Mouse (Mus musculus) heart, embryonic 13.5 days (tissue): ENCODE data around the gene Amfr. TPM values are rescaled to one million over a fixed set of nuclear protein-coding genes. Genes with fewer than 3 reads are reported as not detected.
A peak's percentile ranks its signal among the peaks of the same experiment; 100 is the strongest.

Source experiments
- ATAC-seq: fragments of 200-750 bp; cut with Nextera tagmentation; 2 replicates; pipeline ENCODE4 v1.8.0; 2017; ENCODE audit warnings: moderate TSS enrichment; ENCODE audit not compliant: insufficient number of reproducible peaks, low FRiP score, low TSS enrichment; ENCODE audit errors: extremely low read depth
- H3K27ac ChIP-seq: fragments of 300-500 bp; sonication (generic); replicated peaks from 2 replicates; pipeline ENCODE4 v1.5.1; 2015; ENCODE audit warnings: moderate library complexity, mild to moderate bottlenecking, inconsistent platforms
- H3K27me3 ChIP-seq: fragments of 300-500 bp; sonication (generic); replicated peaks from 2 replicates; pipeline ENCODE4 v1.6.1; 2015; ENCODE audit warnings: mild to moderate bottlenecking, inconsistent platforms
- H3K36me3 ChIP-seq: fragments of 300-500 bp; sonication (generic); 2 replicates; pipeline ENCODE4 v1.6.1; 2015; ENCODE audit warnings: mild to moderate bottlenecking, inconsistent platforms
- H3K4me1 ChIP-seq: fragments of 300-500 bp; sonication (generic); 2 replicates; pipeline ENCODE4 v1.6.1; 2015; ENCODE audit warnings: inconsistent platforms
- H3K4me2 ChIP-seq: fragments of 300-500 bp; sonication (generic); 2 replicates; pipeline ENCODE4 v1.6.1; 2015; ENCODE audit warnings: inconsistent platforms, mild to moderate bottlenecking, moderate library complexity
- H3K4me3 ChIP-seq: fragments of 300-500 bp; sonication (generic); 2 replicates; pipeline ENCODE4 v1.5.1; 2015; ENCODE audit warnings: moderate library complexity, mild to moderate bottlenecking, inconsistent platforms
- H3K9ac ChIP-seq: fragments of 300-500 bp; sonication (generic); 2 replicates; pipeline ENCODE4 v1.6.1; 2015; ENCODE audit warnings: inconsistent platforms, mild to moderate bottlenecking, moderate library complexity
- H3K9me3 ChIP-seq: fragments of 300-500 bp; sonication (generic); 2 replicates; pipeline ENCODE4 v1.6.1; 2016; ENCODE audit warnings: inconsistent platforms
- WGBS: fragments of 180-500 bp; shearing (Covaris S2); methylation state at CpG from one replicate; pipeline ENCODE4 v1.1.7; 2015; ENCODE audit warnings: mixed read lengths; 5-methylcytosine and 5-hydroxymethylcytosine counted together
- polyA plus RNA-seq: library from polyadenylated mRNA; unstranded; fragments of >200 nt; fragmentation: Nextera tagmentation; extraction: Ambion mirVana; gene quantifications from 2 replicates; pipeline ENCODE4 v1.2.1, GENCODE M21; 2015

Gene Amfr
- polyA plus RNA-seq, 1 experiment from 2014 or later, result 41.8 TPM

DNA sequence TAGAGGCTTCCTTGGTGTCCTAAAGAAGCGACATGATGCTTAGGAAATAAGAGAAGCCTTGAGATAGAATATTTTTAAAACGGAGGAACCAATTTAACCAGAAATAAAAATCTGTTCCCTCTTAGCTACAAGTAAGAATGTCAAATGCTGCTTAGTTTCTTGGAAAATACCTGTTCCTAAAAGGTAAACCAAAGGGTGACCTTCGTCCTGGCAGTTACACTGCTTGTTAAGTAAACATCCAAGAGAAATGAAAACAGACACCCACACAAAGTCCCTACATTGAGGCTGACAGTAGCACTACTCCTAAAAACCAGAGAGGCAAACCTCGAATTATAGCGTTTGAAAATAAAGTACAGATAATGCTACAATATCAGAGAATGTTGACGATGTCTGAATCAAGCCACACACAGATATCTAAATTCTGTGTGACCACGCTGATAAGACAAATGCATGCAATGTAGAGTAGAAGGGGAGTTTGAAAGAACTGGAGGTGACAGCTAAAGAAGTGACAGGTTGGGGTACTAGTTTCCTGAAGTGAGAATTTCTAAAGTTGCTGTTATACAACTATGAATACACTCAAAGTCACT is 477 bp upstream of the Amfr start:
- no peaks in the 10 kb centered on the region for H3K9me3 ChIP-seq
- peak overlapping the region; percentile 98 for H3K9ac ChIP-seq
- WGBS, result 16% methylated on average over 7 of the region's 7 CpGs
- H3K27ac ChIP-seq, result peak overlapping the region; percentile 92
- H3K4me3 ChIP-seq, result peak overlapping the region; percentile 78
- H3K36me3 ChIP-seq, result peaks cover 8% of the 10 kb centered on the region
- H3K4me2 ChIP-seq, result peak overlapping the region; percentile 92
- peaks cover 37% of the 10 kb centered on the region for H3K4me1 ChIP-seq
- no peaks in the 10 kb centered on the region for H3K27me3 ChIP-seq
- ATAC-seq, result no peak

GRCm38 (mm10) chr8:94011076-94012012 is 1.3 kb downstream of the Amfr start:
- WGBS, result 4% methylated on average over 48 of the region's 48 CpGs
- Histone ChIP-seq H3K9ac (peak overlapping the region; percentile 98), H3K27me3 (no peaks in the 10 kb centered on the region), H3K4me2 (peak overlapping the region; percentile 92), H3K36me3 (peaks cover 8% of the 10 kb centered on the region), H3K4me1 (peaks cover 37% of the 10 kb centered on the region), H3K27ac (peak overlapping the region; percentile 92), H3K4me3 (peak overlapping the region; percentile 78), H3K9me3 (no peaks in the 10 kb centered on the region)
- no peak for ATAC-seq

- Histone ChIP-seq H3K9ac (no peak overlapping the region), H3K4me3 (peak overlapping the region; percentile 78), H3K4me2 (peak overlapping the region; percentile 92), H3K9me3 (no peaks in the 10 kb centered on the region), H3K4me1 (peaks cover 37% of the 10 kb centered on the region), H3K36me3 (peaks cover 8% of the 10 kb centered on the region), H3K27ac (no peak overlapping the region), H3K27me3 (no peaks in the 10 kb centered on the region)
- 53% methylated on average over 2 of the region's 2 CpGs for WGBS
- no peak for ATAC-seq
These were observed 2.4 kb downstream of the Amfr start for GRCm38 (mm10) chr8:94010101-94010705.

DNA sequence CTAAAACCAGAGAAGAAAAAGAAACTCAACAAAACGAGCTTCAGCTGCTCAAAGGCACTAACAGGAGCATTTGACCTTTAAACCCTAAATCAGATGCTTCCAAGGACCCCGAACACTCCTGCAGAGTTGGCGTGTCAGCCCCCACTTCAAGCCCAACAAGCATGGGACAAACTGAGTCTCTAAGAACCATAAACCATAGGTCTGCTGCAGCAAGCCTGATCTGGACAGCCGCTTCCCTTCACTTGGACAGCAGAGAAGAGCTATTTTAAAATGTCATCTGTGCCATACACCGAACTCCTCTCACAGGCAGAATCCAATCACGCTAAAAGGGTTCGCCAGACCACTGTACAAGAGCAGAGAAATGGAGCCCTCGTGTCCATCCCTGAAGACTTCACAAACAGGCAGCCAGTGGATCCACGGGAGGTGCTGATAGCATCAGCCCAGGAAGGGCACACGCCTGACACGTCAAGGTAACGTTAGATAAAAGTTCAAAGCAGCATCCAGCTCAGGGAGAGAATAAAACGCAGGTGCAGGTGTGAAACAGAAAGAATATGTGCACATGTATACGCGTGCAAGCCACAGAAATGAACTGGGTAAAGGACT is 3.3 kb downstream of the Amfr start:
- H3K4me1 ChIP-seq, result peaks cover 37% of the 10 kb centered on the region
- H3K4me2 ChIP-seq, result peak overlapping the region; percentile 92
- no peak overlapping the region; the same call in 1 of the 2 replicates for H3K4me3 ChIP-seq
- H3K36me3 ChIP-seq, result peaks cover 9% of the 10 kb centered on the region
- no peak for ATAC-seq
- no peak overlapping the region for H3K27ac ChIP-seq
- 45% methylated on average over 15 of the region's 15 CpGs for WGBS
- H3K9me3 ChIP-seq, result no peaks in the 10 kb centered on the region
- peak overlapping the region; percentile 69 for H3K9ac ChIP-seq
- H3K27me3 ChIP-seq, result no peaks in the 10 kb centered on the region

GRCm38 (mm10) chr8:94004139-94004538 is 8.5 kb downstream of the Amfr start:
- 86% methylated on average over 9 of the region's 9 CpGs for WGBS
- H3K9ac ChIP-seq, result no peak overlapping the region
- peaks cover 55% of the 10 kb centered on the region for H3K36me3 ChIP-seq
- H3K4me1 ChIP-seq, result peaks cover 6% of the 10 kb centered on the region
- no peak overlapping the region for H3K4me2 ChIP-seq
- H3K4me3 ChIP-seq, result no peak overlapping the region
- no peaks in the 10 kb centered on the region for H3K9me3 ChIP-seq
- no peak overlapping the region for H3K27ac ChIP-seq
- no peak for ATAC-seq
- H3K27me3 ChIP-seq, result no peaks in the 10 kb centered on the region

GRCm38 (mm10) chr8:93998961-93999360 is 13.7 kb downstream of the Amfr start:
- Histone ChIP-seq H3K4me1 (no peaks in the 10 kb centered on the region), H3K4me3 (no peak overlapping the region), H3K4me2 (no peak overlapping the region), H3K27ac (no peak overlapping the region), H3K27me3 (no peaks in the 10 kb centered on the region), H3K9me3 (no peaks in the 10 kb centered on the region), H3K36me3 (peaks cover 74% of the 10 kb centered on the region), H3K9ac (no peak overlapping the region)
- no peak for ATAC-seq
- 81% methylated on average over 2 of the region's 2 CpGs for WGBS

- Histone ChIP-seq H3K9me3 (peaks cover 10% of the 10 kb centered on the region; the same call in 1 of the 2 replicates), H3K27me3 (no peaks in the 10 kb centered on the region), H3K4me1 (no peaks in the 10 kb centered on the region), H3K27ac (no peak overlapping the region), H3K9ac (no peak overlapping the region), H3K4me3 (no peak overlapping the region), H3K4me2 (no peak overlapping the region), H3K36me3 (peaks cover 79% of the 10 kb centered on the region)
- no peak for ATAC-seq
- WGBS, result 93% methylated on average over 4 of the region's 4 CpGs
These were observed 22.9 kb downstream of the Amfr start for GRCm38 (mm10) chr8:93989739-93990138.

GRCm38 (mm10) chr8:93984731-93985130 is 27.9 kb downstream of the Amfr start:
- no peaks in the 10 kb centered on the region for H3K9me3 ChIP-seq
- H3K9ac ChIP-seq, result no peak overlapping the region
- H3K27ac ChIP-seq, result no peak overlapping the region
- no peaks in the 10 kb centered on the region for H3K27me3 ChIP-seq
- H3K36me3 ChIP-seq, result peaks cover 93% of the 10 kb centered on the region
- 91% methylated on average over 3 of the region's 3 CpGs for WGBS
- ATAC-seq, result no peak
- peaks cover 4% of the 10 kb centered on the region; the same call in 1 of the 2 replicates for H3K4me1 ChIP-seq
- H3K4me2 ChIP-seq, result no peak overlapping the region
- no peak overlapping the region for H3K4me3 ChIP-seq

- peaks cover 4% of the 10 kb centered on the region; the same call in 1 of the 2 replicates for H3K4me1 ChIP-seq
- 63% methylated on average over 3 of the region's 3 CpGs for WGBS
- H3K4me2 ChIP-seq, result no peak overlapping the region
- H3K36me3 ChIP-seq, result peaks cover 94% of the 10 kb centered on the region
- ATAC-seq, result no peak
- no peak overlapping the region for H3K27ac ChIP-seq
- H3K4me3 ChIP-seq, result no peak overlapping the region
- H3K27me3 ChIP-seq, result no peaks in the 10 kb centered on the region
- no peaks in the 10 kb centered on the region for H3K9me3 ChIP-seq
- no peak overlapping the region for H3K9ac ChIP-seq
These were observed 28.8 kb downstream of the Amfr start for GRCm38 (mm10) chr8:93983827-93984226.

GRCm38 (mm10) chr8:93981679-93982215 is 30.9 kb downstream of the Amfr start:
- Histone ChIP-seq H3K9ac (no peak overlapping the region), H3K4me2 (no peak overlapping the region), H3K4me1 (peaks cover 4% of the 10 kb centered on the region; the same call in 1 of the 2 replicates), H3K36me3 (peaks cover 97% of the 10 kb centered on the region), H3K9me3 (no peaks in the 10 kb centered on the region), H3K4me3 (no peak overlapping the region), H3K27me3 (no peaks in the 10 kb centered on the region), H3K27ac (no peak overlapping the region)
- WGBS, result 84% methylated on average over 5 of the region's 5 CpGs
- no peak for ATAC-seq

DNA sequence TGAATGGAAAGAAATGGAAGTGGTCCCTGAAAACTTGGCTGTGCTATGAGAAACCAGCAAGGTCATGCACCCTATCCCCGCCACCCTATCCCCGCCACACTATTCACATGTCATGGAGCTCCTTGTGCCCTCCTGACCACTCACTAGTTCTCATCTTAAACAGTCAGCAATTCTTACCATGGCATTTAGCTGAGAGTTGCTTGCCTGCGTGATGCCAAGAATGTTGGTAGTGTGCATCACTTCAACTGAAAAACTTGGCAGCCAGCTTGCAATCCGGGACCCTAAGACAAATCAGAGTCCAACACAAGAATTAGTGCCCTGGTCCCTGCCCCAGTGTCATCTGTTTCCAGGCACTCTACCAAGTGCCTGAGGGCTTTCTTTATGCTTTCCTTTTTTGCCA is 32.5 kb downstream of the Amfr start:
- H3K27me3 ChIP-seq, result no peaks in the 10 kb centered on the region
- peaks cover 97% of the 10 kb centered on the region for H3K36me3 ChIP-seq
- no peaks in the 10 kb centered on the region for H3K9me3 ChIP-seq
- no peak overlapping the region for H3K4me2 ChIP-seq
- 92% methylated on average over 4 of the region's 4 CpGs for WGBS
- H3K27ac ChIP-seq, result no peak overlapping the region
- H3K4me3 ChIP-seq, result no peak overlapping the region
- no peak for ATAC-seq
- H3K4me1 ChIP-seq, result peaks cover 4% of the 10 kb centered on the region; the same call in 1 of the 2 replicates
- H3K9ac ChIP-seq, result no peak overlapping the region; the same call in 1 of the 2 replicates
